Mouse (Mus musculus) embryonic facial prominence, embryonic 13.5 days (tissue): ENCODE results near the gene Erg. TPM values are rescaled to one million over a fixed set of nuclear protein-coding genes. Genes with fewer than 3 reads are reported as not detected.
A peak's percentile ranks its signal among the peaks of the same experiment; 100 is the strongest.

Experiments
- ATAC-seq: fragments of 200-750 bp; cut with Nextera tagmentation; 2 replicates; pipeline ENCODE4 v1.8.0; 2017; ENCODE audit warnings: low read depth; ENCODE audit not compliant: insufficient number of reproducible peaks, insufficient read depth, low FRiP score, low TSS enrichment
- H3K27ac ChIP-seq: fragments of 300-500 bp; sonication (generic); 2 replicates; pipeline ENCODE4 v1.5.1; 2015; ENCODE audit warnings: moderate library complexity, mild to moderate bottlenecking, inconsistent platforms
- H3K27me3 ChIP-seq: fragments of 300-500 bp; sonication (generic); 2 replicates; pipeline ENCODE4 v1.6.1; 2015; ENCODE audit warnings: mild to moderate bottlenecking, inconsistent platforms
- H3K36me3 ChIP-seq: fragments of 300-500 bp; sonication (generic); 2 replicates; pipeline ENCODE4 v1.6.1; 2015; ENCODE audit warnings: mild to moderate bottlenecking, inconsistent platforms
- H3K4me1 ChIP-seq: fragments of 300-500 bp; sonication (generic); 2 replicates; pipeline ENCODE4 v1.6.1; 2015; ENCODE audit warnings: inconsistent platforms
- H3K4me2 ChIP-seq: fragments of 300-500 bp; sonication (generic); 2 replicates; pipeline ENCODE4 v1.6.1; 2015; ENCODE audit warnings: moderate library complexity, mild to moderate bottlenecking, inconsistent platforms
- H3K4me3 ChIP-seq: fragments of 300-500 bp; sonication (generic); 2 replicates; pipeline ENCODE4 v1.5.1; 2015; ENCODE audit warnings: mild to moderate bottlenecking, inconsistent platforms
- H3K9ac ChIP-seq: fragments of 300-500 bp; sonication (generic); 2 replicates; pipeline ENCODE4 v1.6.1; 2015; ENCODE audit warnings: mild to moderate bottlenecking, inconsistent platforms
- H3K9me3 ChIP-seq: fragments of 300-500 bp; sonication (generic); 2 replicates; pipeline ENCODE4 v1.6.1; 2016; ENCODE audit warnings: inconsistent platforms
- WGBS: fragments of 180-500 bp; shearing (Covaris S2); methylation state at CpG from one replicate; pipeline ENCODE4 v1.1.7; 2015; ENCODE audit warnings: mixed read lengths; 5-methylcytosine and 5-hydroxymethylcytosine counted together
- polyA plus RNA-seq: library from polyadenylated mRNA; unstranded; fragments of >200 nt; fragmentation: Nextera tagmentation; extraction: Ambion mirVana; gene quantifications from 2 replicates; pipeline ENCODE4 v1.2.1, GENCODE M21; 2015

Gene Erg
- polyA plus RNA-seq, 1 experiment from 2014 or later, result 17.2 TPM

- peak overlapping the region; percentile 86 for H3K27ac ChIP-seq
- WGBS, result 6% methylated on average over 37 of the region's 37 CpGs
- H3K4me3 ChIP-seq, result peak overlapping the region; percentile 53
- H3K9ac ChIP-seq, result peak overlapping the region; percentile 70
- H3K4me1 ChIP-seq, result peaks cover 31% of the 10 kb centered on the region
- H3K4me2 ChIP-seq, result peak overlapping the region; percentile 90
- peak; percentile 34; the same call in 1 of the 2 replicates for ATAC-seq
- no peaks in the 10 kb centered on the region for H3K36me3 ChIP-seq
- H3K27me3 ChIP-seq, result peaks cover 76% of the 10 kb centered on the region
- H3K9me3 ChIP-seq, result no peaks in the 10 kb centered on the region
Observed at GRCm38 (mm10) chr16:95584751-95585528, 1.5 kb downstream of the Erg start.

GRCm38 (mm10) chr16:95579289-95579688, 7.1 kb downstream of the Erg start:
- peaks cover 36% of the 10 kb centered on the region for H3K27me3 ChIP-seq
- peaks cover 26% of the 10 kb centered on the region for H3K4me1 ChIP-seq
- H3K4me2 ChIP-seq, result no peak overlapping the region
- no peak overlapping the region for H3K9ac ChIP-seq
- H3K9me3 ChIP-seq, result no peaks in the 10 kb centered on the region
- H3K36me3 ChIP-seq, result no peaks in the 10 kb centered on the region
- no peak overlapping the region for H3K4me3 ChIP-seq
- H3K27ac ChIP-seq, result no peak overlapping the region
- WGBS, result 85% methylated on average over 4 of the region's 4 CpGs
- ATAC-seq, result no peak

GRCm38 (mm10) chr16:95573163-95573562, 13.2 kb downstream of the Erg start:
- H3K4me1 ChIP-seq, result peaks cover 37% of the 10 kb centered on the region
- peak overlapping the region; percentile 20; the same call in 1 of the 2 replicates for H3K4me2 ChIP-seq
- peak overlapping the region; percentile 62 for H3K27ac ChIP-seq
- H3K27me3 ChIP-seq, result no peaks in the 10 kb centered on the region
- no peak for ATAC-seq
- H3K9ac ChIP-seq, result 0 out of 2 replicates have a peak overlapping the region, but pooled peaks have one; percentile 11
- 43% methylated on average over 13 of the region's 13 CpGs for WGBS
- H3K4me3 ChIP-seq, result no peak overlapping the region
- no peaks in the 10 kb centered on the region for H3K36me3 ChIP-seq
- H3K9me3 ChIP-seq, result no peaks in the 10 kb centered on the region

- Histone ChIP-seq H3K4me2 (no peak overlapping the region), H3K9me3 (no peaks in the 10 kb centered on the region), H3K9ac (no peak overlapping the region), H3K27ac (no peak overlapping the region), H3K4me3 (no peak overlapping the region), H3K4me1 (peaks cover 21% of the 10 kb centered on the region), H3K27me3 (no peaks in the 10 kb centered on the region), H3K36me3 (no peaks in the 10 kb centered on the region)
- 3% methylated on average over 1 of the region's 1 CpGs for WGBS
- no peak for ATAC-seq
Observed at GRCm38 (mm10) chr16:95570616-95571015, 15.8 kb downstream of the Erg start.

- no peak overlapping the region for H3K27ac ChIP-seq
- WGBS, result 61% methylated on average over 4 of the region's 4 CpGs
Observed at GRCm38 (mm10) chr16:95556834-95557233, 29.6 kb downstream of the Erg start.

GRCm38 (mm10) chr16:95553136-95553535, 33.3 kb downstream of the Erg start:
- Histone ChIP-seq H3K36me3 (no peaks in the 10 kb centered on the region), H3K27ac (no peak overlapping the region), H3K4me1 (peaks cover 14% of the 10 kb centered on the region), H3K27me3 (no peaks in the 10 kb centered on the region), H3K4me3 (no peak overlapping the region), H3K9ac (no peak overlapping the region), H3K9me3 (no peaks in the 10 kb centered on the region), H3K4me2 (no peak overlapping the region)
- ATAC-seq, result no peak
- WGBS, result 90% methylated on average over 2 of the region's 2 CpGs

More at GRCm38 (mm10) chr16:95556834-95557233, 29.6 kb downstream of the Erg start:
- Histone ChIP-seq H3K4me3 (no peak overlapping the region), H3K9ac (no peak overlapping the region), H3K27me3 (no peaks in the 10 kb centered on the region), H3K36me3 (no peaks in the 10 kb centered on the region), H3K4me2 (no peak overlapping the region), H3K9me3 (no peaks in the 10 kb centered on the region), H3K4me1 (peaks cover 2% of the 10 kb centered on the region; the same call in 1 of the 2 replicates)
- no peak for ATAC-seq

- Histone ChIP-seq H3K4me3 (no peak overlapping the region), H3K4me1 (peaks cover 14% of the 10 kb centered on the region), H3K9ac (no peak overlapping the region), H3K36me3 (no peaks in the 10 kb centered on the region), H3K27ac (no peak overlapping the region), H3K9me3 (no peaks in the 10 kb centered on the region), H3K27me3 (no peaks in the 10 kb centered on the region), H3K4me2 (no peak overlapping the region)
- 83% methylated on average over 16 of the region's 16 CpGs for WGBS
- ATAC-seq, result no peak
Observed at GRCm38 (mm10) chr16:95552495-95552894, 33.9 kb downstream of the Erg start.

GRCm38 (mm10) chr16:95550496-95550895, 35.9 kb downstream of the Erg start:
- no peak overlapping the region for H3K9ac ChIP-seq
- H3K9me3 ChIP-seq, result no peaks in the 10 kb centered on the region
- 80% methylated on average over 5 of the region's 5 CpGs for WGBS
- peaks cover 14% of the 10 kb centered on the region for H3K4me1 ChIP-seq
- no peaks in the 10 kb centered on the region; the same call in 1 of the 2 replicates for H3K36me3 ChIP-seq
- no peak for ATAC-seq
- H3K4me3 ChIP-seq, result no peak overlapping the region
- H3K27ac ChIP-seq, result no peak overlapping the region
- H3K4me2 ChIP-seq, result no peak overlapping the region
- no peaks in the 10 kb centered on the region for H3K27me3 ChIP-seq

GRCm38 (mm10) chr16:95544753-95545152, 41.6 kb downstream of the Erg start:
- ATAC-seq, result no peak
- Histone ChIP-seq H3K36me3 (no peaks in the 10 kb centered on the region; the same call in 1 of the 2 replicates), H3K9me3 (no peaks in the 10 kb centered on the region), H3K4me1 (peaks cover 1% of the 10 kb centered on the region; the same call in 1 of the 2 replicates), H3K27ac (no peak overlapping the region), H3K4me2 (no peak overlapping the region), H3K4me3 (no peak overlapping the region), H3K9ac (no peak overlapping the region), H3K27me3 (no peaks in the 10 kb centered on the region)
- 87% methylated on average over 5 of the region's 5 CpGs for WGBS

GRCm38 (mm10) chr16:95543471-95543870, 42.9 kb downstream of the Erg start:
- 90% methylated on average over 12 of the region's 12 CpGs for WGBS

GRCm38 (mm10) chr16:95535151-95535550, 51.2 kb downstream of the Erg start:
- Histone ChIP-seq H3K36me3 (no peaks in the 10 kb centered on the region), H3K4me1 (peaks cover 13% of the 10 kb centered on the region), H3K4me2 (no peak overlapping the region), H3K4me3 (no peak overlapping the region), H3K9me3 (no peaks in the 10 kb centered on the region), H3K27ac (no peak overlapping the region), H3K27me3 (no peaks in the 10 kb centered on the region), H3K9ac (no peak overlapping the region)
- no peak for ATAC-seq
- 63% methylated on average over 3 of the region's 3 CpGs for WGBS

More at GRCm38 (mm10) chr16:95543471-95543870, 42.9 kb downstream of the Erg start:
- H3K27ac ChIP-seq, result no peak overlapping the region
- no peak overlapping the region for H3K4me3 ChIP-seq
- no peak for ATAC-seq
- no peak overlapping the region for H3K9ac ChIP-seq
- no peaks in the 10 kb centered on the region for H3K27me3 ChIP-seq
- no peaks in the 10 kb centered on the region; the same call in 1 of the 2 replicates for H3K36me3 ChIP-seq
- no peaks in the 10 kb centered on the region for H3K4me1 ChIP-seq
- H3K4me2 ChIP-seq, result no peak overlapping the region
- H3K9me3 ChIP-seq, result no peaks in the 10 kb centered on the region
